Mouse (Mus musculus) erythroid progenitor cell, adult 5-6 weeks (primary cell): ENCODE results near the gene Xrcc4. TPM values are rescaled to one million over a fixed set of nuclear protein-coding genes. Genes with fewer than 3 reads are reported as not detected.

Source experiments
- ATAC-seq: replicated peaks from 2 replicates; pipeline ENCODE4 v1.8.0; 2016; ENCODE audit warnings: moderate number of reproducible peaks, mild to moderate bottlenecking, moderate TSS enrichment, inconsistent platforms; ENCODE audit not compliant: poor library complexity, low FRiP score, severe bottlenecking
- total RNA-seq, 2 experiments: library from RNA; stranded (forward) in 1 of 2; stranded (reverse) in 1 of 2; fragments of 150-400 nt in 1 of 2; fragments of 186-747, 209-891 nt in 1 of 2; gene quantifications; 2 replicates each; pipeline versions ENCODE4 v1.2.3 to v1.2.4; 2015 to 2017; ENCODE audit warnings: low replicate concordance in 2 of 2

The Xrcc4 gene
- total RNA-seq, 2 experiments from 2014 or later: 4.6 to 8.1 TPM

DNA sequence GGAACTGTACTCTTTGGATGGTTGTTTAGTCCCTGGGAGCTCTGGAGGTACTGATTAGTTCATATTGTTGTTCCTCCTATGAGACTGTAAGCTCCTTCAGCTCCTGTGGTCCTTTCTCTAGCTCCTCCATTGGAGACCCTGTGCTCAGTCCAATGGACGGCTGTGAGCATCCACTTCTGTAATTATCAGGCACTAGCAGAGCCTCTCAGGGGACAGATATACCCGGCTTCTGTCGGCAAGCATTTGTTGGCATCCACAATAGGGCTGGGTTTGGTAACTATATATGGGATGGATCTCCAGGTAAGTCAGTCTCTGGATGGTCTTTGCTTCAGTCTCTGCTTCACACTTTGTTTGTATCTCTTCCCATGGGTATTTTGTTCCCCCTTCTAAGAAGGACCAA is 118.5 kb downstream of the Xrcc4 start:
- no peak for ATAC-seq

DNA sequence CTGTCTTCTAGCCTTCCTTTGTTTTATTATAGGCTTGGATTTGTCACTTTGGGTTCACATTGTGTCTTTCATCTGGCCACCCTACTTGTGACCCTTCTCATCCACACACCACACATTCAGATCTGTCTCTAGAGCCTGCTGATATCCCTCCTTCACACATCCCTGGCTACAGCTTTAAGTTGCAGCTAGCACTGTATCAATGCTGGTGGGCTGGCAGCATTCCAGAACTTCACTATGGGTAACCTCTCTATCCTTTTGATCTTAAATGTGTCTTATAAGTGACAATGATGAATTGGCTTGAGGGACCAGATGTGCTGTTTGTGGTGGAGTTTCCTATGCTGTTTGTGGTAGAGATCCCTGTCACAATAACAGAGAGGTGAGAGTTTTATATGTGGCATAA is 120.7 kb downstream of the Xrcc4 start:
- no peak for ATAC-seq

DNA sequence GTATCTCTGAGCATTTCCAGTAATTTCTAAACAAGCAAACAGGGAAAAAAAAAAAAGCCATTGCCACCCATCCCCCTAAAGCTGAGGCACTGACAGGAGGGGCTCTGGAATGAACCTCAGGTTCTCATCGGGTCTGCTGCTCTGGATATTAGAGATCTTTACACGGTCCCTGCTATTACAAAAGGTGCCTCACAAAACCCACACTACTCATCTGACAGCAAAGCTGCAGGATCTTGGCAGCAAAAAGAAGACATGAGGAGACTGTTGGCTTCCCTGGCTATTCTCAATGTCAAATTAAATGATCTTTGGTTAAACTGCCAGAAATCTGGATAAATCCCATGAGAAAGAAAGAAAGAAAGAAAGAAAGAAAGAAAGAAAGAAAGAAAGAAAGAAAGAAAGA is 145.1 kb downstream of the Xrcc4 start:
- no peak for ATAC-seq

DNA sequence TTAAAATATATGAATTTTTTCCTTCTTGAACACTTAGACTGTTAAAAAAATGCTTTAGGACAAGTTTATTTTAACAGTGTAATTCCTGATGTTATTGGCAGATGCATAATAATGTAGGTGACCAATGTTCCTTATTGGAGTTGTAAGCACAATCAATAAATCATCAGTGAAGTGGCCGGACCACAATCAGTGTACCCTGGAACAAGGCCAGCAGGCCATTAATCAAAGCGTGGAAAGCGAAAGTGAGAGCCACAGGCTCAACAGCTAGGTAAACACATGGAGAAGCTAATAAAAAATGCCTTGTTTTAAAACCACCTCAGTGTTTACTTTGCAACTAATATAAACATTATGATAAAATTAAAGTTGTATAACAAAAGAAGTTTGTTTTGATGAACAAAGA is 159.9 kb downstream of the Xrcc4 start:
- no peak for ATAC-seq

DNA sequence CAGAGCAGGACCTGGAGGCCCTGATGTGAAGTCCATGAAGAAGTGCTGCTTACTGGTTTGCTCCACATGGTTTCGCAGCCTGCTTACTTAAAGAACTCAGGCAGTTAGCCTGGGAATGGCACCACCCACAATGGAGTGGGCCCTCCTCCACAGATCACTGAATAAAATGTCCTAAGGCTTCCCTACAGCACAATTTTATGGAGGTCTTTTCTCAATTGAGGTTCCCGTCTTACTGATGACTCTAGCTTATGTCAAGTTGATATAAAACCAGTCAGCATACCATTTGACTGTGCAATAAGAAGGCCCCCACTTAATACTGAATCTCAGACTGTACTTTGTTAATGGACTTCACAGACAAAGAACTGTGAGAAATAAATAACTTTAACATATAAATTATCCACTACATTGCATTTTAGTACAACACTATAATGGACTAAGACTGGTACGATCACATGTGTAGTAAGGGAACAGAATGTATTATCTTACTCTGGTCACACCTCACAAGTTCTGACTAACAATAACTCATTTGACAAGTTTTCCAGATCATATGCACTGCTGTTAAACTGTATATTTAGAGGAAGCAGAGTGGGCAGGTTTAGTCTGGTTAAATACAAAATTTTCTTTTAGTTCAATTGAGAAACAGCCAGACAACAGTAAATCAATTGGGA is 170.5 kb downstream of the Xrcc4 start:
- ATAC-seq: no peak

DNA sequence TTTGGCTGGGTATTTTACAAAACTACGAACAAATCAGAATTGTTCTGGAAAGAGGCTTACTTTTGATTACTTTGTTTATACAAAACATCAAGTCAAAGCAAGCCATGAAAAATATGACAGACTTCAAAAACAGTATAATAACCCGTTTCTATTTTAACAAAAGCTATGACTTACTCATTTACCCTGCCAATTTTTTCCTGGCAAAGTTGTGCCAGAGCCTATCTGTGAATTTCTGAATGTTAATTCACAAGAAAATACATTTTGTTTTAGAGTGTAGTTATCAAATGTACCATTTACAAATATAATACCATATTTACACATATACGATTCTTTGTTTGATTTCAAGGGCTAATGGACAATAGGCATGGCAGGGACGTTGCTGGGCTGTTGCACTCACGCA is 175.1 kb downstream of the Xrcc4 start:
- ATAC-seq: no peak

DNA sequence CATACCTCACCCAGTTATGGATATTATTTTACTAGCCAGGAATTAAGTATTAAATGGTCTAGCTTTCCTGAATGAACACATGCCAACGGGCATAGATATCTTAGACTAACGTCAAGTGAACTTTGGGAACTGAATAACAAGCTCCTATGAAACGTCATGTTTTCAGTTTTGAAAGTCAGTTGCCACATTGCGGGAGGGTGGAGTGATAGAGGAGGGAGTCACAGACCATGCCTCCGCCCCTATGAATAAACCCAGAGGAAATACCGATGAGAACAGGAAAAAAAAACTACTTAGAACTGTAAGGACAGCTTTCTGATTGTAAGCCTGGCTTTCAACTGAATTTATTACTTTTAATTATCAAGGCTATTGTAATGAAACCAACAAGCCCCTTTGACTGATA is 175.5 kb downstream of the Xrcc4 start:
- ATAC-seq: no peak

DNA sequence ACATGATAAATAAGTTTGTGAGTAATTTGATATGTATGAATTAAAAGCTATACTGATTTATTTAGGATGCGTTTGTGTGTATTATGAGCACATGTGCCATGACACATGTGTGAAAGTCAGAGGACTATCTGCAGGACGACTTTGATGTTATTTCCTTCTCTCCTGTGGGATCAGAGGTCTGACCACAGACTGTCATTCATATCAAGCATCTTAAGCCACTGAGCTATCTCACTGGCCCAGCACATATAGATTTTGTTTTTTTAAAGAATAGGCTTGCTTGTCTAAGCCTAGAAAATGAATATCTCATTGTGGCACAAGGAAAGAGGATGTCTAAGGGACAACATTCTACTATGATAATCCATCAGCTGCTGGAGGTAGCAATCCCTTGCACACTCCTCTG is 183.3 kb downstream of the Xrcc4 start:
- no peak for ATAC-seq

DNA sequence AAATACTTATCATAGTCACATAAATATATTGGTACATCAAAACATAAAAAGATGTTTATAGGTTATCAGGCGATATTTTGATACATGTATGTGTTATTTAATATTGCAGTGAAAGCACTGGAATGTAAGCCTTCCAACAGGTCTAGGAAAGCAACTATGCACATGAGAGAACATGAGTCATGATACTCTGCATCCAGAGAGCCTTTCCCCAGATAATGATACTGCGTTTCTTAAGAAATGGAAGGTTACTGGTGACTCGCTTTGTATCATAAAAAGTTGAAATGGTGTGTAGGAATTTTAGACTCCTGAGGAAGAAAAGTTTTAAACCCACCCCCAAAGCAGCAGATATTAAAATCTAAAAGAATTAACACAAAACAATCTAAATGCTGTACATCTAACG is 190.3 kb downstream of the Xrcc4 start:
- ATAC-seq: no peak

DNA sequence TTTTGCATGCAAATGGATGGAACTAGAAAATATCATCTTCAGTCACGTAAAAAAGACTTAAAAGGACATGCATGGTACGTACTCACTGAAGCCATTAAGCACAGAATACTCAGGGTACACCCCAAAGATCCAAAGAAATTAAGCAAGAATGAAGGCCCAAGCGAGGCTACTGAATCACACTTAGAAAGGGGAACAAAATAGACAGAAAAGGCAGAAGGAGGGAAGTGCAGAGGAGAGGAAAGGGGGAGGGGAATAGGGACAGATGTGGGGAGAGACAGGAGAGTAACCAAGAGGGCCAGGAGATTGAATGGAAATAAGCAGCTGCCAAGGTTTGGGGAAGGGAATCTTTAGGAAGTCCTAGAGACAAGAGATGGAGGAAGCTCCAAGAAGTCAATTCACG is 197.3 kb downstream of the Xrcc4 start:
- ATAC-seq: no peak

DNA sequence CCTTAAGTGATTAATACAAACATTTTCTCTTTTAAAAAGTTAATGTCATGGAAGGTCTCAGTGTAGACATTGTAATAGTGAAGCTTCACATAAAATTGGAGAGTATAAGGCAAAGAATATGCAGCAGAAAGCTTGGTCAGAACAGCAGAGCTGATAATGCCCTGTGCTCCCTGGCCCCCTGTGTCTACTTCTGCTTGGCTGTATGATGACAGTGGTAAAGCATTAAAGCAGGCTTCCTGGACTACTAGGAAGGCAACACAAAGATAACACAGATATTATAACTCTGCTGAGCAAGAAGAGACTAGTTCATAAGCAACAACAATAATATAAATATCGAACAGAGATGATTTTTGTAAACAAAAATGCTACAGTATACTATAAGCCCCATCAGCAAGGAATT is 199.2 kb downstream of the Xrcc4 start:
- no peak for ATAC-seq

DNA sequence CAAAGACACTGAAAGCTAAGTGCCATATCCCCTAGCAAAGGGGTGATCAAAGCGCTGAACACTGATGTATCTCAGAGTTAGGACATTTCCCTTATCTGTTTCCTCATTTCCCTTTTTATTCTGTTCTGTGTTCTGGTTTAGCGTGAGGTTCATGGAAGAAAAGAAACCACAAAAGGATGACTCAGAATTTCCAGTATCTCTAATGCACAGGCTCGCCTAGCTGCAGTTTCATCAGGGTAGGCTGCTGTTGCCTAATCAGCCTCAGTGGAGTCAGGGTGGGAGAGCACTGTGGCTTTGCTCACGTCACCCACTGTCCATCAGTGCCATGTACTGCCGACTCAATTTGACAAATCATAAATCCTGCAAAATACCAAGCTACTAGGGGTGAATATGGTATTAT is 200.3 kb downstream of the Xrcc4 start:
- no peak for ATAC-seq

DNA sequence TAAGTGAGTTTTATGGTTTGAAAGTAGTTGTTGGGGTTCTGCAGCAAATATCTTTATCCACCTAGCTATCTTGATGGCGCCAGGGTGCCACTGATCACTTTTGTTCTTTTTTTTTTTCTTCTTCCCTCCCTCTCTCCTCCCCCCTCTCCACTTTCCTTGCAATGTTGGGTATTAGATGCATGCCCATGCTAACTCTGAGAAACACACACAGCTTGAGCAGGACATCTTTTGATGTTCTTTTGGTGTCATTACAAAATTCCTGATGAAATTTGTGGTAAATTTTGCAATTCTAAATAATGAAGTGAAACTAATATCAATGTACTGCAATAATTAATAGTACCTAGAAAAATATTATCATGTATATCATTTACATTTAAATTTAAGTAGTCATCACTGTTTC is 205.9 kb downstream of the Xrcc4 start:
- ATAC-seq: no peak

DNA sequence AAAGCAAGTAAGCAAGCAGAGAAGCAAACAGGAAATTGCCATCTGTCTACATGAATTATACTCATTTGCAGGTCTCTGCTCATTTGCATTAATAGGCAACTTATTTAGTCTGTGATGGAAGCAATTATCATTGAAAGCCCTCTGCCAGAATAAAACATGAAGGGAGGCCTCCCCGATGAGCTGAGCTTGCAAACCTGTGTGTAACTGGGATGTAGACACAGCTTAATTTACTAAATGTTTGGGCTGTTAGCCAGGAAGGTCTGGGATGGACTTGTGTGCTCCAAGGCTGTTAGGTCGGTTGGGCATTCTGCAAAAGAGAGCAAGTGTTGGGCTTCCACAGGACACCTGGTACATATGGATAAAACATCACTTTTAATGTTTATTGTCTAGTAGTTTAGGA is 208.1 kb downstream of the Xrcc4 start:
- no peak for ATAC-seq

DNA sequence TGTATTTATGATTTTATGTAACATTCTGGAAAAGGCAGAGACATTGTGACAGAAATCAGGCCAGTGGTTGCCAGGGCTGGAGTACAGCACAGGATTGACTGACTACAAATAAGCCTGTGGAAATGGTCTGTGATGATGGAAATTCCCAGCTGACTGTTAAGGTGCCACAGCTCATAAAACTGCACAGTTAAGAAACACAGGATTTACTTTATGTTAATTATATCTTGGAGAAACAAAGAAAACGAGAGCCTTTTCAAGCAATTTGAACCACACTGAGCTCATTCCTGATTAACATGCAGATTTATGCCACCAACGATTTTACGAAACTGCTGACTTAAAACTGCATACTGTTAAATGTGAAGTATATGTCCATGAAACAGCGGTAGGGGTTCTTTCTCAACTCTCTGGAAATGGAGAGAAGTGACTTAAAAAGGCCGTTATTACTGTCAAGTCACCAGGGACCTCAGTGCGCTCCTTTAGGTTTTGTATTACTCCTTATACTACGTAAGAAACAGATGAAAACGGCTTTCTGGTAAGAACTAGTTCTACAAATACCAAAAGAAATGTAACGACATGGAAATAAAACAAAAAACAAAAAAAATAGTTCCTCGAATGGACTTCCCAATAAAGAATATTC is 210.5 kb downstream of the Xrcc4 start:
- ATAC-seq: no peak

DNA sequence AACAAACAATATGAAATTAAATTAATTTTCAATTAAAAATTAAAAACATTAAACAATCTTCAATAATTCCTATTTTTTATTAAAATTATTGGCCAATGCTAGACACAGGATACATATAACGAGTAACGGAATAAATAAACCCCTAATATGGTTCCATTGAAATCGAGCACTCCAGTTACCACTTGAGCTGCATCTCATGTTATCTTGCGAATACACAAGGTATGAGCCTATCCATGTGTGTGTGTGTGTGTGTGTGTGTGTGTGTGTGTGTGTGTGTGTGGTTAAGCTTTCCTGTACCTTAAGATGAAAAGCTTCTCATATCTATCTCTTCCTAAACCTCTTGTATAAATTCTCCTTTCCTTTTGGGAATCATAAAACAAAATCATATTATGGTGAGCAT is 213.9 kb downstream of the Xrcc4 start:
- no peak for ATAC-seq

DNA sequence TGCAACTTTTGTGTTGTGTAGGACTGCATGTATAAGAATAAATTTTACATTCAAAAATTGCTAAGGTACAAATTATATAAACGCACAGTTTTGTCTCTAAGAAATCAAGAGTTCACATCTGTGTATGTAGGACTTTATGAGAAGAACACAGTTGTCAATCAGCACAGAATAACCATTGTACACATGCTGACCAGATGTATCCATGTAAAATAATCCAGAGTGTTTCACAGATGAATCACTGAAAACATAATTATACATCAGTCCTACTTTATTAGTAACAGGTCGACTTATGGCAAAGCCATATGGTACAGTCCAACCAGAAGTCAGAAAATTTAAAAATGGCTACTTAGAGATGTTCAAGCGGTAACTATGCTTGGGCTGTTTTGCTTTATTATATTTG is 216.7 kb downstream of the Xrcc4 start:
- ATAC-seq: no peak

DNA sequence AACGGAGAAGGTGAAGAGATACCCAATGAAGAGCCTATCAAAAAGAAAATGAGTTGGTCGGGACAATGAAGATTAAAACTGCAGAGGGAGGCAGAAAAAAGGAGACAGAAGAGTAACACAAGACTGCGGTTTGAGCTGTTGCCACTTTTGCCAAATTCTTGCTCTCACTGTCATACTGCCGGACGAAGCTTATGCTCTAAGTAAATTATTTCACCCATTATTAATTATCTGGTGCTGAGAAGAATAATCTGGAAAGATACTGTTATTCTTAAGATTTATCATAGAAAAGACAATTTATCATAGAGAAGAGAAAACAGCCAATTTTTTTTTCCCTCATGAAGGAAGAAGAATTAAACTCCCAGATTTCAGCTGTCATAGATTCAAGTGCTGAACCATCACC is 235.3 kb downstream of the Xrcc4 start:
- ATAC-seq: no peak

DNA sequence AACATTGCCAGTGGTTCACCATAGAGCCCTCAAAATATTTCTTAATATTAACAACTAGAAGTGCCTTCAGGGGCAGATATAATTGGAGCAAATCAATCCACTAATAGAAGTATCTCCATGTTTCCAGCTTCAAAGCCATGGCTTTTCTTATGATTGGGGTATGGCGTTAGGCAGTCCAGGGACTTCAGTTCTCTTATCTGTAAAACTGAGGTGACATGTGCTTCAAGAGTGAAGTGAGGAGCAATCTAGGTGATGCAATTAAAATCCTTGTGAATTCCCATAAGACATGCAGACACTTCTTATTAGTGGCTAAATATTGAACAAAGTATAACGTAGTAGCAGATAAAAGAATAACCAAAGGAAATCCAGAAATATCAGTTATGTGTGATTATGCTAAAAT is 238.7 kb downstream of the Xrcc4 start:
- no peak for ATAC-seq

DNA sequence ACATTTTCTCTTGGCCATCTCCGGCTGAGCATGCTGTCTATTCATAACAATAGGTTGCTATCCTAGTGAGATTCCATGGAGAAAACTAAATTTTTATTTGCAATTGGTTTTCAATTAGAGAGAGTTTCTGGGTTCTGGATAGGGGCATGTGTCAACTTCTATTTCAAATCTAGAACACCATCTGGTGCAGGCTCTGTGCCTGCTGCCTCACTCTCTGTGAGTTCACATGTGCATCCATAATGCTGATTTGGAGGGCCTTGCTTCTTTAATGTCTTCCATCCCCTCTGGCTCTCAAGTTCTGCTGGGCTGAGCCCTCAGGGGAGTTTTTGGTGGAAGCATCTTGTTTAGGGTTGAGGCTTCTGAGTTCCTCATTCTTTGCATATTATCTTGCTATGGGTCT is 239.5 kb downstream of the Xrcc4 start:
- ATAC-seq: no peak

DNA sequence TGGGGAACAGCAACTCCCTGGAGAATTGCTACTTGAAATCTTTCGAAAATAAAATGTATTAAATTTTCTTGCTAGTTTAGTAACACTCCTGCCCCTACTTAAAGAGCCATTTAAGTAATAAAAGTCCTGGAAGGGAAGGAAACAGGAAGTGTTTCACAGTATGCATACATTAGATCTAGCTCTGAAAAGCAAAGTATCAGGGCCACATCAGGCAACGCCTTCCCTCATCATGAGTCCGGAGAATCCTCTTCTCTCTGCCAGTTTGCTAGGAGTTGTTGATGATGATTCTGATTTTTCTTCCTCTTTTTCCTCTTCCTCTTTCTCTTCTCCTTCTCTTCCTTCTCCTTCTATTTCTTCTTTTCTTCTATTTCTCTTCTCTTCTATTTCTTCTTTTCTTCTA is 250.8 kb downstream of the Xrcc4 start:
- no peak for ATAC-seq

DNA sequence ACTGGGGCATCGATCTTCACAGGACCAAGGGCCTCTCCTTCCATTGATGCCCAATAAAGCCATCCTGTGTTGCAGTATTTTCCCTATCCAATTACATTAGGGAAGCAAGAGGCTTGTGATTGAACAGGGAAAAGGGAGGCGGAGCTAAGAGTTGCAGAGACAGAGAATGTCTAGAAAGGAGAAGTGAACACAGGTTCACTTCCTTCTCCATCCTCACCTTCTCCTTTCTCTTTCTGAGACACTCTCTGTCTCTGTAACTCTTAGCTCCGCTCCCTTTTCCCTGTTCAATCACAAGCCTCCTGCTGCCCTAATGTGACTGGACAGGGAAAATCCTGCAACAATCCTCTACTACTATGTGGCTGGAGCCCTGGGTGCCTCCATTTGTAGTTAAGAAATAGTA is 254.9 kb downstream of the Xrcc4 start:
- no peak for ATAC-seq
